Mouse (Mus musculus): ENCODE measurements around the gene Bcar3. TPM values are rescaled to one million over a fixed set of nuclear protein-coding genes. Genes with fewer than 3 reads are reported as not detected.

Bcar3 gene
- polyA plus RNA-seq, 1 experiment from 2014 or later: 15.9 TPM

GRCm38 (mm10) chr3:122472412-122472811 is 178.5 kb downstream of the Bcar3 start:
- no peaks in the 10 kb centered on the region for H3K9me3 ChIP-seq (ENCODE audit: low read length)
- no peaks in the 10 kb centered on the region for H3K27me3 ChIP-seq (ENCODE audit: insufficient read depth, low read length)
- WGBS: 72% methylated on average over 11 of the region's 11 CpGs
- no peak overlapping the region for H3K9ac ChIP-seq (replicated peaks; ENCODE audit: low read length)
- ATAC-seq (ENCODE audit: low FRiP score, low TSS enrichment): no peak
- H3K4me3 ChIP-seq (ENCODE audit: low read length): no peak overlapping the region
- H3K4me2 ChIP-seq (replicated peaks; ENCODE audit: low read depth, low read length): no peak overlapping the region
- H3K36me3 ChIP-seq (ENCODE audit: insufficient read depth, low read length): no peaks in the 10 kb centered on the region
- H3K4me1 ChIP-seq (ENCODE audit: insufficient read depth, low read length): peaks cover 30% of the 10 kb centered on the region
- no peak overlapping the region for H3K27ac ChIP-seq (ENCODE audit: low read length)

DNA sequence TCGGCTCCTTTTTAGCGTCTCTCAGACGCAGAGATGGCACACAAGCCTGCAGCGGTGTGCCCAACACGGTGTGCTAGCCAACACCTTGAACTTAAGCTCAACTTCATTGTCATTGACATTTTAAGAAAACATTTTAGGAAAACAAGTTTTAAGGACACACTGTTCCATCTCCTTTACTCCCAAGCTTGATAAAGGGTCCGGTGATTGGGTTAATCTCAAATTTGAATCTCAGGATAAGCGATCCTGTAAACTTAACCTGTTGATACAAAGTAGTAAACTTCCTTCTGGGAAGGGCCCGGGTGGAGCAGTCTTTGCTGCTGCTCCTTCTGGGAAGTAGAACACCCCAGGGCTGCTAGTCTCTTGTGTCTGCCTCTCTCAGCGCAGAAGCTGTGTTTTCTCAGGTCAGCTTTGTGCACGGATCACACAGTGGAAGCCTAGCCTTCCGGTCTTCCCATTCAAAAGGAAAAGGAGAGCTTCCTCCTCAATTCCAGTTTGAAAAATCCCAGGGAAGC is 179.6 kb downstream of the Bcar3 start:
- no peak for ATAC-seq (ENCODE audit: low FRiP score, low TSS enrichment)
- Histone ChIP-seq H3K4me2 (replicated peaks; ENCODE audit: low read depth, low read length) (no peak overlapping the region), H3K36me3 (ENCODE audit: insufficient read depth, low read length) (no peaks in the 10 kb centered on the region), H3K9me3 (ENCODE audit: low read length) (no peaks in the 10 kb centered on the region), H3K9ac (replicated peaks; ENCODE audit: low read length) (no peak overlapping the region), H3K27ac (ENCODE audit: low read length) (peak overlapping the region; percentile 14), H3K4me3 (ENCODE audit: low read length) (no peak overlapping the region), H3K4me1 (ENCODE audit: insufficient read depth, low read length) (peaks cover 30% of the 10 kb centered on the region), H3K27me3 (ENCODE audit: insufficient read depth, low read length) (no peaks in the 10 kb centered on the region)
- WGBS: 77% methylated on average over 11 of the region's 11 CpGs

- ATAC-seq (ENCODE audit: low FRiP score, low TSS enrichment): peak; percentile 43; the same call in 1 of the 2 replicates
- H3K36me3 ChIP-seq (ENCODE audit: insufficient read depth, low read length): no peaks in the 10 kb centered on the region
- H3K4me2 ChIP-seq (replicated peaks; ENCODE audit: low read depth, low read length): no peak overlapping the region
- peaks cover 30% of the 10 kb centered on the region for H3K4me1 ChIP-seq (ENCODE audit: insufficient read depth, low read length)
- H3K9ac ChIP-seq (replicated peaks; ENCODE audit: low read length): no peak overlapping the region
- H3K4me3 ChIP-seq (ENCODE audit: low read length): no peak overlapping the region
- 21% methylated on average over 5 of the region's 5 CpGs for WGBS
- peak overlapping the region; percentile 14 for H3K27ac ChIP-seq (ENCODE audit: low read length)
- H3K27me3 ChIP-seq (ENCODE audit: insufficient read depth, low read length): no peaks in the 10 kb centered on the region
- no peaks in the 10 kb centered on the region for H3K9me3 ChIP-seq (ENCODE audit: low read length)
Observed at GRCm38 (mm10) chr3:122474067-122474466, 180.1 kb downstream of the Bcar3 start.

DNA sequence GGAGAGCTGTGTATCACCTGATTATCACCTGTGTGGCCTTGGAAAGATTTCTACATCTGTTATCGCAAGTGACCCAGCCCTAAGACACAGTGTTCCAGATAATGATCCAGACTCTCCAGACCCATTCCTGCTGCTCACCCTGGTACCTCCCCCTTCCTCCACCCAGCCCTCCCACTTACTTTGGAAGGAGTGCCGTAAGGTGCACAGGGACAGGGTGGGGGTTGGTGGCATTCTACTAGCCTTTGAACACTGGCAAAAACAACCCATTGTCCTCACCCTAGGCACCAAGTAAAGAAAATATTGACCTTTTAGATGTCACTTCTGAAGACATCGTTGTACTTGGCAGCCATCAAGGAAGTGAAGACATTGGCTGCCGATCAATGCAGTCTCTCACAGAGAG is 180.9 kb downstream of the Bcar3 start:
- H3K9me3 ChIP-seq (ENCODE audit: low read length): no peaks in the 10 kb centered on the region
- H3K27me3 ChIP-seq (ENCODE audit: insufficient read depth, low read length): no peaks in the 10 kb centered on the region
- H3K36me3 ChIP-seq (ENCODE audit: insufficient read depth, low read length): no peaks in the 10 kb centered on the region
- H3K27ac ChIP-seq (ENCODE audit: low read length): no peak overlapping the region
- H3K4me2 ChIP-seq (replicated peaks; ENCODE audit: low read depth, low read length): no peak overlapping the region
- H3K4me3 ChIP-seq (ENCODE audit: low read length): no peak overlapping the region
- H3K4me1 ChIP-seq (ENCODE audit: insufficient read depth, low read length): peaks cover 30% of the 10 kb centered on the region
- ATAC-seq (ENCODE audit: low FRiP score, low TSS enrichment): no peak
- 76% methylated on average over 4 of the region's 4 CpGs for WGBS
- no peak overlapping the region for H3K9ac ChIP-seq (replicated peaks; ENCODE audit: low read length)

DNA sequence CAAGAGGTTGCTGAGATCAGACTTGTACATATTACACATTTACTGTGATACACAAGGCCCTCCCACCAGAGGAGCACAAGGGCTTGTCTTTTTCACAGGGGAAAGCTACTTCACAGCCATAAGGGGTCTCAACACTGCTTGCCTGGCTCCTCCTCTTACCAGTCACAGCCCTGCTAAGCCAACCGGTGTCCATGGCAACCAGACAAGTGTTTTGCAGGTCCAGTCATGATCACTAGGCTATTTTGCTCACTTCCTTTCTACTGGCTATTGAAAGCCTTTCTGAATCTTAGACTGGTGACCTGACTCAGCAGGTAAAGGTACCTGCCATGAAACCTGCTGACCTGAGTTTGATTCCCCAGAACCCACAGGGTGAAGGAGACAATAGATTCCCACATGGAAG is 181.8 kb downstream of the Bcar3 start:
- WGBS: 65% methylated on average over 1 of the region's 1 CpGs
- Histone ChIP-seq H3K36me3 (ENCODE audit: insufficient read depth, low read length) (no peaks in the 10 kb centered on the region), H3K4me3 (ENCODE audit: low read length) (no peak overlapping the region), H3K9me3 (ENCODE audit: low read length) (no peaks in the 10 kb centered on the region), H3K27ac (ENCODE audit: low read length) (no peak overlapping the region), H3K9ac (replicated peaks; ENCODE audit: low read length) (no peak overlapping the region), H3K4me2 (replicated peaks; ENCODE audit: low read depth, low read length) (no peak overlapping the region), H3K27me3 (ENCODE audit: insufficient read depth, low read length) (no peaks in the 10 kb centered on the region), H3K4me1 (ENCODE audit: insufficient read depth, low read length) (peaks cover 33% of the 10 kb centered on the region)
- no peak; the same call in 1 of the 2 replicates for ATAC-seq (ENCODE audit: low FRiP score, low TSS enrichment)

GRCm38 (mm10) chr3:122476656-122477055 is 182.7 kb downstream of the Bcar3 start:
- Histone ChIP-seq H3K4me2 (replicated peaks; ENCODE audit: low read depth, low read length) (no peak overlapping the region), H3K27ac (ENCODE audit: low read length) (no peak overlapping the region), H3K36me3 (ENCODE audit: insufficient read depth, low read length) (no peaks in the 10 kb centered on the region), H3K9ac (replicated peaks; ENCODE audit: low read length) (no peak overlapping the region), H3K27me3 (ENCODE audit: insufficient read depth, low read length) (no peaks in the 10 kb centered on the region), H3K4me1 (ENCODE audit: insufficient read depth, low read length) (peaks cover 27% of the 10 kb centered on the region), H3K9me3 (ENCODE audit: low read length) (no peaks in the 10 kb centered on the region), H3K4me3 (ENCODE audit: low read length) (no peak overlapping the region)
- 69% methylated on average over 3 of the region's 3 CpGs for WGBS
- no peak for ATAC-seq (ENCODE audit: low FRiP score, low TSS enrichment)

- 76% methylated on average over 8 of the region's 8 CpGs for WGBS
- no peak for ATAC-seq (ENCODE audit: low FRiP score, low TSS enrichment)
Observed at GRCm38 (mm10) chr3:122477541-122477940, 183.6 kb downstream of the Bcar3 start.

GRCm38 (mm10) chr3:122478735-122479134 is 184.8 kb downstream of the Bcar3 start:
- ATAC-seq (ENCODE audit: low FRiP score, low TSS enrichment): no peak
- Histone ChIP-seq H3K9ac (replicated peaks; ENCODE audit: low read length) (no peak overlapping the region), H3K4me2 (replicated peaks; ENCODE audit: low read depth, low read length) (no peak overlapping the region), H3K4me1 (ENCODE audit: insufficient read depth, low read length) (peaks cover 47% of the 10 kb centered on the region), H3K36me3 (ENCODE audit: insufficient read depth, low read length) (no peaks in the 10 kb centered on the region), H3K27ac (ENCODE audit: low read length) (no peak overlapping the region), H3K4me3 (ENCODE audit: low read length) (no peak overlapping the region), H3K27me3 (ENCODE audit: insufficient read depth, low read length) (no peaks in the 10 kb centered on the region), H3K9me3 (ENCODE audit: low read length) (no peaks in the 10 kb centered on the region)
- 92% methylated on average over 3 of the region's 3 CpGs for WGBS

More at GRCm38 (mm10) chr3:122477541-122477940, 183.6 kb downstream of the Bcar3 start:
- Histone ChIP-seq H3K9me3 (ENCODE audit: low read length) (no peaks in the 10 kb centered on the region), H3K4me3 (ENCODE audit: low read length) (no peak overlapping the region), H3K9ac (replicated peaks; ENCODE audit: low read length) (no peak overlapping the region), H3K4me1 (ENCODE audit: insufficient read depth, low read length) (peaks cover 36% of the 10 kb centered on the region), H3K36me3 (ENCODE audit: insufficient read depth, low read length) (no peaks in the 10 kb centered on the region), H3K27ac (ENCODE audit: low read length) (no peak overlapping the region), H3K27me3 (ENCODE audit: insufficient read depth, low read length) (no peaks in the 10 kb centered on the region), H3K4me2 (replicated peaks; ENCODE audit: low read depth, low read length) (no peak overlapping the region)

DNA sequence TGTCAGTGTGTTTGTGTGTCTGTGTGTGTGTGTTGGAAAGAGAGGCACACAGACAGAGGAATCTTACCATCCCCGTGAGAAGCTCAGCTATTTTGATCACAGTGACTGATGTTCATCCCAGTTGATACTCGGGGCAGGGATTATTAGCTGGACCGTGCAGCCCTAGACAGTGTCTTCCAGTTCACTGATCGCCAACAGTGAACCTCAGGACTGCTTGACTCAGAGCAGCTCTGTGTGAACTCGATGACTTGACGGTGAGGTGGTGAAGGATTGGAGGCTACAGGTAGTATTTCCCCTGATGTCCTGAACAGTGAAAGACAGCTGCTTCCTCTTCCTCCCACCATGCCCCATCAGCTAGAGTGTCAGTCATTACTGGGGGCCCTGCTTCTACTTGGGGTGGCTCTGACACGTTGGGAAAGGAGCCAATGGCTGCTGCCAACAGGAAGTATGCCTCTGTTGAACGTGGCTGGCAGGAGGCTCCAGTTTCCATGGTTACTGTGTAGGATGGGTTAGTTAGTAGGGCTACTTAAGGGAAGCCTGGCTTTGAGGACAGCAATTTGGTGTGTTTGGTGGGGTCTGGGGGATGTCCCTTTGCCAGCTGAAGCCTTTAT is 186.2 kb downstream of the Bcar3 start:
- WGBS: 28% methylated on average over 8 of the region's 8 CpGs
- Histone ChIP-seq H3K9ac (replicated peaks; ENCODE audit: low read length) (no peak overlapping the region), H3K36me3 (ENCODE audit: insufficient read depth, low read length) (no peaks in the 10 kb centered on the region), H3K4me3 (ENCODE audit: low read length) (no peak overlapping the region), H3K9me3 (ENCODE audit: low read length) (no peaks in the 10 kb centered on the region), H3K4me1 (ENCODE audit: insufficient read depth, low read length) (peaks cover 37% of the 10 kb centered on the region), H3K27ac (ENCODE audit: low read length) (no peak overlapping the region), H3K27me3 (ENCODE audit: insufficient read depth, low read length) (no peaks in the 10 kb centered on the region), H3K4me2 (replicated peaks; ENCODE audit: low read depth, low read length) (no peak overlapping the region)
- ATAC-seq (ENCODE audit: low FRiP score, low TSS enrichment): 0 out of 2 replicates have a peak, but pooled peaks have one; percentile 36

GRCm38 (mm10) chr3:122480986-122481385 is 187.1 kb downstream of the Bcar3 start:
- ATAC-seq (ENCODE audit: low FRiP score, low TSS enrichment): no peak
- no peak overlapping the region for H3K9ac ChIP-seq (replicated peaks; ENCODE audit: low read length)
- 80% methylated on average over 5 of the region's 5 CpGs for whole genome bisulfite sequencing

More at GRCm38 (mm10) chr3:122480986-122481385, 187.1 kb downstream of the Bcar3 start:
- no peak overlapping the region for H3K27ac ChIP-seq (ENCODE audit: low read length)
- H3K27me3 ChIP-seq (ENCODE audit: insufficient read depth, low read length): no peaks in the 10 kb centered on the region
- H3K9me3 ChIP-seq (ENCODE audit: low read length): no peaks in the 10 kb centered on the region
- H3K4me1 ChIP-seq (ENCODE audit: insufficient read depth, low read length): peaks cover 32% of the 10 kb centered on the region
- H3K36me3 ChIP-seq (ENCODE audit: insufficient read depth, low read length): no peaks in the 10 kb centered on the region
- H3K4me3 ChIP-seq (ENCODE audit: low read length): no peak overlapping the region
- H3K4me2 ChIP-seq (replicated peaks; ENCODE audit: low read depth, low read length): no peak overlapping the region

Measured in kidney, embryonic 16.5 days (tissue).